ENCODE assay signal across 15 mouse cellular contexts in the genomic region with DNA sequence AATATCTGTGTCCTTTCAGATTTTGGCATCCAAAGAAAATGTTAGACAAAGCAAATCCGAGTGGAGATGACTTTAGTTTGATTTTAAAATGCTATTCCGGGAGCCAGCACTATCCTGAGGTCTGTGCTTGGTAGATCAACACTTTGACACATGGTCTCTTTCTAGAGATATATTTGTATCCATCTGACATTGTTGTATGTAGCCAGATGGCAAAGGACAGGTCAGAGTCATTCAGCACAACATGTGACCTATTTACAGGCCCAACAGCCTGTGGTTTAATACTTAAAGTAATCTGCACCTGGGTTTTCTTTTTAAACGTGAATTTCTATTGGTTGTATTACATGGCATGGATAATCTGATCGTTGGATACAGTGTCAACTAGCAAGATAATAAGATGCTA.
DNase-seq lines count a peak whose midpoint lies in the region; ATAC-seq lines count a peak whose summit lies in the region.
"Had no signal": no experiment of that assay in that cellular context is flagged by ENCODE, and none has a peak within 500 bp of the region (broad histone marks: within the 10 kb centered on the region; RNA-seq: fewer than 3 reads in every experiment).

No protein-coding gene starts in this region.

- ATAC-seq in cerebellum, adult (ENCODE audit: insufficient number of reproducible peaks, low FRiP score, low TSS enrichment): peak; percentile 83
- ATAC-seq: activated CD4-positive, CD25-positive, alpha-beta regulatory T cell, adult 4 months; CD4-positive, CD25-positive, alpha-beta regulatory T cell, adult 4 months; forebrain, embryonic 14.5 days; forebrain, embryonic 16.5 days; Patski had no signal

- no peak for DNase-seq in cerebellum, adult 11 months
- DNase-seq in cerebellum, adult 9-11 months: peak; percentile 18
- DNase-seq in cerebellum, postnatal 4 days (ENCODE audit: low spot score in 2 of 2): no peak
- DNase-seq in brain, adult 2 months (ENCODE audit: low read depth, low spot score): peak; percentile 70
- DNase-seq: adrenal gland, adult 8-10 months; adrenal gland, postnatal 14 days; adrenal gland, postnatal 36 days; B cell, adult 2 months; embryo, embryonic 11 days had no signal

Comparison
In these comparisons a context has a peak if more than half of its experiments do, and no peak if none do; other contexts are left out.
1. DNase-seq: peak in cerebellum, adult 9-11 months (single experiment) and brain, adult 2 months (single experiment); none in cerebellum, adult 11 months (single experiment) and cerebellum, postnatal 4 days (0 of 2).